In the genomic region with DNA sequence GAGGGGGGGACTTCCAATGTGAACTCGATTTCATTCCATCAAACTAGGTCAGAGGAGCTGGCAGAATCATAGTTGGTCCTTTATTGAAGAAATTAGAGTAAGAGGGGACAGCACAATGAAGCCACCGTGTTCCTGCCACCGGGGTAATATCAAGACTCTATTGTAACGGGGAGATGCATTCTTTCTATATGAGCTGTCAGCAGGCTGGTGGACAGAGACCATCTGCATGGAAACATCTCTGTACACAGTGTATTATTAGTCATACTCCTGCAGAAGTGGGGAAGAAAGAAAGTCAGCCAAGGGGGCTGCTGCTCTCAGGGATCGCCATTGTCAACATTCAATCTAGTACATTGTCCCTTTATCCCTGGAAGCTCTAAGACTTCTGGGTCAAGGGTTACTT, we compare ENCODE assay signal across 28 mouse cellular contexts.
"Had no signal": no experiment of that assay in that cellular context is flagged by ENCODE, and none has a peak within 500 bp of the region (broad histone marks: within the 10 kb centered on the region; RNA-seq: fewer than 3 reads in every experiment).

No protein-coding gene starts in this region.

- H3K4me1 ChIP-seq: embryonic facial prominence, embryonic 10.5 days; embryonic facial prominence, embryonic 12.5 days; embryonic facial prominence, embryonic 15.5 days; forebrain, embryonic 10.5 days; forebrain, embryonic 12.5 days; forebrain, embryonic 13.5 days; forebrain, embryonic 15.5 days had no signal

- H3K4me3 ChIP-seq: embryonic facial prominence, embryonic 10.5 days; embryonic facial prominence, embryonic 12.5 days; embryonic facial prominence, embryonic 13.5 days; embryonic facial prominence, embryonic 15.5 days; erythroblast, embryonic 14.5 days; forebrain, embryonic 10.5 days; forebrain, embryonic 12.5 days; forebrain, embryonic 13.5 days; forebrain, embryonic 15.5 days; gastrocnemius, adult 2 months; heart, adult 2 months had no signal

- H3K27me3 ChIP-seq: embryonic facial prominence, embryonic 12.5 days; embryonic facial prominence, embryonic 13.5 days; embryonic facial prominence, embryonic 15.5 days; forebrain, embryonic 12.5 days; forebrain, embryonic 13.5 days; forebrain, embryonic 15.5 days had no signal

- H3K27ac ChIP-seq: embryonic facial prominence, embryonic 10.5 days; embryonic facial prominence, embryonic 12.5 days; embryonic facial prominence, embryonic 13.5 days; embryonic facial prominence, embryonic 15.5 days; forebrain, embryonic 10.5 days; forebrain, embryonic 12.5 days; forebrain, embryonic 13.5 days; forebrain, embryonic 15.5 days; gastrocnemius, adult 2 months; heart, adult 2 months had no signal

- H3K36me3 ChIP-seq: embryonic facial prominence, embryonic 10.5 days; embryonic facial prominence, embryonic 12.5 days; embryonic facial prominence, embryonic 13.5 days; embryonic facial prominence, embryonic 15.5 days; forebrain, embryonic 10.5 days; forebrain, embryonic 12.5 days; forebrain, embryonic 15.5 days had no signal

- H3K9me3 ChIP-seq: embryonic facial prominence, embryonic 10.5 days; embryonic facial prominence, embryonic 12.5 days; embryonic facial prominence, embryonic 13.5 days; embryonic facial prominence, embryonic 15.5 days; forebrain, embryonic 10.5 days; forebrain, embryonic 12.5 days; forebrain, embryonic 13.5 days; forebrain, embryonic 15.5 days had no signal

- H3K9ac ChIP-seq: embryonic facial prominence, embryonic 12.5 days; embryonic facial prominence, embryonic 13.5 days; embryonic facial prominence, embryonic 15.5 days; forebrain, embryonic 12.5 days; forebrain, embryonic 13.5 days; forebrain, embryonic 15.5 days; forebrain, postnatal 0 days had no signal

- DNase-seq: cerebellum, adult 8-10 months; cerebellum, adult 9-10 months; cerebellum, adult 9-11 months; cerebellum, postnatal 10 days; cerebellum, postnatal 14 days; cerebellum, postnatal 25 days; cerebellum, postnatal 36 days; embryo, embryonic 11 days; forebrain, postnatal 0 days; gastrocnemius, adult 2 months; gastrocnemius, postnatal 10 days; gastrocnemius, postnatal 14 days; gastrocnemius, postnatal 25 days; gastrocnemius, postnatal 36 days; heart, adult 11 months; heart, adult 18-20 months; heart, adult 2 months had no signal

- ATAC-seq: forebrain, embryonic 13.5 days; forebrain, embryonic 14.5 days; forebrain, embryonic 15.5 days; forebrain, embryonic 16.5 days; forebrain, postnatal 0 days had no signal

- H3K4me2 ChIP-seq: embryonic facial prominence, embryonic 12.5 days; embryonic facial prominence, embryonic 13.5 days; embryonic facial prominence, embryonic 15.5 days; forebrain, embryonic 12.5 days; forebrain, embryonic 13.5 days; forebrain, embryonic 15.5 days had no signal
